Mouse (Mus musculus) frontal cortex, adult (tissue): ENCODE data around the gene Crim1.

Experiments
- ATAC-seq: cut with Nextera tagmentation; 2 replicates; pipeline ENCODE4 v1.9.2; 2017; ENCODE audit warnings: mild to moderate bottlenecking, moderate library complexity, mixed read lengths; ENCODE audit not compliant: low TSS enrichment

Crim1 gene

DNA sequence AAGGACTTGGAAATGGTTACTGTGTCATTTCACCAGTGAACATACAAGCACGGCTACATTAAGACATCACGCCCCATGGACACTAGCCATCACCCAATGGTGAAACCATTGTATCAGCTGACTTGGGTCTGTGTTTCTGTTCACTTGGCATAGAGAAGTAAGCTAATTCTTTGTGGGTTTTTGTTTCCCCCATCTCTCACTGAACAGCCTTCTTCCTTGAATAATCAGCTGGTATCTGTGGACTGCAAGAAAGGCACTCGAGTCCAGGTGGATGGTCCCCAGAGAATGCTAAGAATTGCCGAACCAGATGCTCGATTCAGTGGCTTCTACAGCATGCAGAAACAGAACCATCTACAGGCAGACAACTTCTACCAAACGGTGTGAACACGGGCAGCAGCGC, 173.8 kb downstream of the Crim1 start:
- no peak for ATAC-seq

DNA sequence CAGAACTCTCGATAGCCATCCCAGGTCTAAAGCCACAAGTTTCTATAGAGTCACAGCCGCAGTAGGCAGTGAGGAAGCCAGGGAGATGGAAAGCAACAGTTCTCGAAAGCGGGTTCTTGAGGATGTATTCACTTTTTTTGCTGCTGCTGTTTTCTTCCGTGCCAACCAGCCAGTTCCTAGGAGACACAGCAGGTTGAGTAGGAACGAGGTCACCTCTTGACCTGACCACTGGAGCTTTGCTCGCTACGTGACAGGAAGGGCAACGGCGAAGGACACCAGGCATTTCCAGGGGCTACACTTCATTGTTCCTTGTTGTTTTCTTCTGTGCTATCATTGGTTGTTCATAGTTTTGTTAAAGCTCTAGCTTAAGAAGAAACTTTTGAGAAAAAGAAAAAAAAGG, 174.7 kb downstream of the Crim1 start:
- no peak for ATAC-seq

DNA sequence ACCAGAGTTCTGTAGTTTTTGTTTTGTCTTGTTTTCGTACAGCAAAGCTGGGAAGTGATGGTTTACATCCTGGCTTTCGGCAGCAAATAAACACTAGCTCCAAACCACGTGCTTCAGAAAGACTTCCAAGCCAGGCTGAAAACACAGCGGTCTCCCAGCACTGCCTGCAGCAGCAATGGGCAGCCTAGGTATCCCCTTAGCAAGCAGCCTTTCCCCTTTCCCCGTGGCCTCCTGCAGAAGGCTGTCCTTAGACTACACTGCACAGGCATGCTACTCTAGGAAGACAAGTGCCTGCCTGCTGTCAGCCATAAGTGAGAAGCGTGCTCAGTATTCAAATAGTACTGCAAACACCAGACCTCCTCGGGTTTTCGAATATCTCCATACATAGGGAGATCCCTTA, 176.5 kb downstream of the Crim1 start:
- 0 out of 2 replicates have a peak, but pooled peaks have one; percentile 34 for ATAC-seq

DNA sequence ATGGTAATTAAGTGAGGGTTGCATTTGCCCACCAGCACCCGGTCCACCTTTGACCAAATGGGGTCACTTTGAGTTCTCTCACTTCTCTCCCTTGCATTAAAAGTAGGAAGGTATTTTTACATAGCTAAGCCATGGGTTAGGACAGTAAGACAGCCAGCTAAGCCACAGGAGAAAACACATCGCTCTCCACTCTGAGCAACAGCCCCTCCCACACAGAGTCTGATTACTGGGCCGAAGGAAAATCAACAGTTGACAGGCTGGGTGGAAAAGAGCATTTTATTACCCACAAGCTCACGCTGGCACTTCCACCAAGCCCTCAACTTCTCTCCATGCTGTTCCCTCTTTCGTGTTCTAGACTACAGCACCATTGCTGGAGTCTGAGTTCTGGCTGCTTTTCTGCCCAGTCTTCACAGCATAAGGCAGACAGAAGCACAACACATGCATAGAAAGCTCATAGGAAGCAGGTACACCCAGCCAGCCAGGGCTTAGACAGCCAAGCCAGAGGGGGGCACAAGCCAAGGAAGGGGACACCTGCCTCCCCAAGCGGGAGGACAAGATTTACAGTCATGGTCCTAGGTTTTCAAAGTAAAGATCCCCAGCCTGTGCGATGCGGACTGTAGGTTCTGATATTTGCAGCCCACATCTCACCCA, 179.2 kb downstream of the Crim1 start:
- no peak for ATAC-seq

DNA sequence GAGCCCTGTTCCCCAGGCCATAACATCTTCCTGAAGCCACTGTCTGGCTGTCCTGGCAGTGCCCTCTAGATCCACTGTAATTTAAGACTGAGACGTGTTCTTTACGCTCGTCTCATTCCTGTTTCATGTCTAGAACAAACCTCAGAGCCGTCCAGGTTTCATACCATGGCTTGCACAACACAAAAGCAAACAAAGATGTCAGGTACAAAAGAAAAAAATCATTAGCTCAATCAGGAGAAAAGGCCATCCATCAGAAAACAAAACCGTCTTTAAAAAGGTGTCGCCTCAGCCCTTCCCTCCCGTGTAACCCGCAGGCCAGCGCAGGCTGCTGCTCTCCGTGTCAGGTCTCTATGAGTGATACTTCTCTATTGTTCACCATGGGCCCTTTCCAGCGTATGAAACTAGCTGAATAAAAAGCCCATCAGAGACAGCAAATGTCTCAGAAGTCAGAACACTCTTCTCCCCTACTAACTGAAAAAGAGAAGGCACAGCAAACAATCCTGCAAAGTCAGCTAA, 179.7 kb downstream of the Crim1 start:
- ATAC-seq = no peak

DNA sequence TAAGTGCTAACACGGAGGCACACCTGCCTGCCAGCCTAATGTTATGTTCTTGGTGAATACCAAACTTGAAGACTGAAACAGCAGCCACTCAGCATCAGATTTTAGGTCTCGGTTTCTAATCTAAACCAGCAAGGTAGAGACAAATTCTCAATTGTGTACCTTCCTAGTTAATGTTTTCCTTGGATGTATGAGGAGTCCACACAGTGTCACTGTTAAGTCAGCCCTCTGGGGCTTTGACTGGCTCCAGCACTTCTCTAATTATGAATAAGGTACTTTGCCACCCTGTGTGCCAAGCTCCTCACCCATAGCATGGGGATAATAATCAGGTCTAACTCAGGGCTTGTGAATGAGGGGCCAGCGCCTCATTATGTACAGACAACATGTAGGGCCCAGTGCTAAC, 182.3 kb downstream of the Crim1 start:
- ATAC-seq = no peak

DNA sequence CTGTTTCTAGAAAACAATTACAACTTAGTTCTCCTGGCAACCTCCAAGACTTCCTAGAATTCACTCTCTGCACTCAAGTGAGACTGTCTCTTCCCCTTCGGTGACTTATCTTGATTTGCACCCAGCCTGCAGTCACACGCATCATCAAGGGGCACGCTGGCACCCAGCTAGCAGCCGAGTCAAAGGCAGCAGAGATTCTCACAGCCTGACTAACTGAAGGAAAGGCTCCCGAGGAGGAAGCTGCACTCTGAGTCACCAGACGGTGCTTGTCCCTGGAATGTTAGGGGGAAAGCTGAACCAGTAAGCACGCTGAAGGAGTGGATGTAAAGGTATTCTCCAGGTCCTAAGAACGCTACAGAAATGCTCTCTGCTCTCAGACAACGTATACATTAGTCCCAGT, 187.6 kb downstream of the Crim1 start:
- ATAC-seq = no peak

DNA sequence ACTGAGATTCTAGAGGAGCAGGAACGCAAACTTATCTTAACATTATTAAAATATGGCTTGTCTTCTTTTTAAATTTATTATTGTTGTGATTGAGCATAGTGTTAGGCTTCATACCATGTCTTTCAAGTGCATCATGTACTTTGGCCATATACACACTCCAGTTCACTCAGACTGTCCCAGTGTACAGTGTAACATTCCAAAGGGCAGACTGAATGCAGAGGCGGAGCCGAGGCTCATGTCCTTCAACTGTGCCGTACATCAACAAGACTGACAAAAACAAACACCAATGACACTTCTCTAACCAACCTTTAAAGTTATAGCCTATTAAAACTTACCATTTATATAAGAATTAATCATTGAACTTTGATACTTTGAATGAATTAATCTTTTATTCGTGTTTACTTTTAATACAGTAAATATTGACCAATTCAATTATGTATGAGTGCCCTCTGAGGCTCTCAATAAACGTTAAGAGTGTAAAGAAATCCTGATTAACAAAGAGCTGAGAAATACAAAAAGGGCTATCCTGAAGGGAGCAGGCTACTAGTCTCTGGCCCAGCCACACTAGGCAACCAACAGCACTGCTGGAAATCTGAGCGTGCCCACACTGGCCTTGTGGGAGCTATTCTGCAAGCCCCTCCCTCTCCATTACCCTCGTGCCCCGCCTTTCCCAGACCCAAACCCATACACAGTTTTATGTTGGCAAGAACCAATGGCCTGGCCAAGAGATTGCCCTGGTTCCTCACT, 188.2 kb downstream of the Crim1 start:
- ATAC-seq = no peak

DNA sequence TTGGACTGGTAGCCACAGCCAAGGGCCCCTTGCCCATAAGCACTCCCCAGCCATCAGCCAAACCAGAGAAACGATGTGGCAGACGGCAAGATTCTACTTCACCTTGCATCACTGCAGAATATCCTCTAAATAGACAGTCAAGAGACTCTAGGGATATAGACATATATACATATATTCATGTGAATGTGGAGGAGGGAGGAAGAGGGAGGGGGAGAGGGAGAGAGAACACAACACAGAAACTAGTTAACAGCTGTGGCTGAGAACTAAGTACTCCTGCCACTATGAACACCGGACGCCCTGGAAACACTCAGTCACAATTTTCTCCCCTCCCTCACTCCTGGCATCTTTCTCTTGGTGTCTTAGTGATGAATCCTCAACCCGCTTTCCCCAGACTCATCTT, 189.5 kb downstream of the Crim1 start:
- ATAC-seq = peak; percentile 95

DNA sequence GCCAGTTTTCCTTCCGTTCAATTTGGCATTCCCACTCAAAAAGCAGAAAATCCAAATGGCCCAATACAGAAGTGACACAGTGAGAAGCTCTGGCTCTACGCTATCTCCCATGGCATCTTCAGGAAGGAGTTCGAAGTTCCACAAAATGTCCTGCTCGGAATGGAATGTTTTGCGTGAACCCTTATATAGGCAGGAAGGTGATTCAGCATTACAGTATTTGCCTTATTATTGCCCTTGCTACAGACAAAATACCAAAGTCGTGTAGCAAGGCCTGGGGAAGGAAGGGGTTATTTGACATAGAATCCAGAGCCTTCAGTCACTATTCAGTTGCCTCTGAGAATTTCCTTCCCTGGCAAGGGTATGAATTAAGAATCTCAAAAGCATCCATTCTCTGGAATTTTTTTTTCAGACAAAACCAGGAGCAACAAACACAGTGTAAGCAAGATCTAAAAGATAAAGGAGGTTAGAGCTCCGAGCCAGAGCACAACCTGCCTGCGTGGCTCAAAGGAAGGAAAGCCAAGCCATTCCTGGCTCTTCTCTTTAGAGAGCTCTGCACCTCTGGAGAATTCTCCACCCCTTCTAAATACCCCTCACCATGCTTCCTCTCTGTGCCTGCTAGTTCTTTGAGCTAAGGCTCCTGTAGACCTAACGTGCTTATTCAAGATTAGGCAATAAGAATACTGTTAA, 192.5 kb downstream of the Crim1 start:
- no peak for ATAC-seq

DNA sequence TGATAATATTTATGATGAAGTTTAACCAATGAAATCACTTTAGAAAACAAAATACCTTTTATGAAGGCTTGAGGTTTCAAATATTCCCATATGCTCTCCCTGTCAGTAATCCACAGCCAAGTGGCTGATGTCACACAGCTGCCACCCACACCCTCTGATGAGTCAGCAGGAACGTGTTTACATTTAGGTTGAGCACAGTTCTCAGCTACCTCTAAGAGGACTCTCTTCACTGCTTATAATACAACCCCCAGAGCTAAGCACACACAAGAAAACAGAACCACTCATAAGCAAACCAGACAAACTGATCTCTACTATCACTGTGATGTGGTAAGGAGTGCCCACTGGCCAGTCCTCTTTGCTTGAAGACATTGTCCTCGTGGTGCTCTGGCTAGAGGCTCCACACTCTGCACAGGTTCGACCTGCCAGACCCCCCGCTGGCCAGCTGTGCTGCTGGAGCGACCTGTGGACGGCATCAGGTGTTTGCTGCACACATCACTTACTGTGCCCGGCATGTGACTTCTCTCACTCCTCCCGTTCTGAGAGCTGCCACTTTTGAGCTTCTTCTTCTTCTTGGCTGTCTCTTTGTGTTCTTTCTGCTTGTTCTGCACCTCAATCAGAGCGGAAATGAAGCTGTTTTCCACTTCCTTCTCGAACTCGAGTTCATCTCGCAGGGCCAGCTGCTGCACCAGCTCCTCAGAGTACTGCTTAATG, 200.2 kb downstream of the Crim1 start:
- ATAC-seq = peak; percentile 94

DNA sequence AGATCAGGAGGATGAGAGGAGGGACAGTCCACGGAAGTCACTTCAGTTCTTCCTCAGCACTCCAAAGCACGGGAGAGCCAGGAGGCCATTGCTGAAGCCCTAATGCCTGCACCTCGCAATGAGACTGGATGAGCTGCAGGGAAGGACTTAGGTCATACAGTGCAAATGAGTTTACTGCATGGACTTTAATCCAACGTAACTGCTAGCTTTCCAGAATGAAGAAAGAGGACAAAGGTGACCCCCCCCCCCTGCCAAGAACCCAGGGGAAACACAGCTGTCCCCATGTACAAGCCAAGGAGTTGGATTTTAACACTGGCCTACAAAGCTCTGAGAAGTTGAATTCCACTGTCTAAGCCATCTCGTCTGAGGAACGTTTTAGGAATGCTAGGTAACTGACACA, 201.3 kb downstream of the Crim1 start:
- ATAC-seq = no peak

DNA sequence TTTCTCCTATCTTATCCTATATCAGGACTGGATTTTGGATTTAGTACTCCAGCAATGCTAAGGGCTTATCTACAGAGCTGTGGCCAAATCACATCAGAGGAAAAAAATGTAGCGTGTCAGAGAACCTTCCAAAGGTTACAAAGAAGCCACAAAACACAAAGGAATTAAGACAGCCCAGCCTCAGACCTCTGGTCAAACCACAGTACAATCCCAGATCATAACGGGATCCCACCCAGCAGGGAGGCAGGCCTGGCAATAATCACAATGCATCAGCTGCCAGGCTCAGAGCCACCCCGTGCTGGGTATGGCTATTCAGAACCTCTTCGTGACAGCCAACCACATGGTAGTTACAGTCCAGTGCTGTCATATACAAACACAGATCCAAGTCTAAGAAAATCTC, 201.7 kb downstream of the Crim1 start:
- ATAC-seq = no peak

DNA sequence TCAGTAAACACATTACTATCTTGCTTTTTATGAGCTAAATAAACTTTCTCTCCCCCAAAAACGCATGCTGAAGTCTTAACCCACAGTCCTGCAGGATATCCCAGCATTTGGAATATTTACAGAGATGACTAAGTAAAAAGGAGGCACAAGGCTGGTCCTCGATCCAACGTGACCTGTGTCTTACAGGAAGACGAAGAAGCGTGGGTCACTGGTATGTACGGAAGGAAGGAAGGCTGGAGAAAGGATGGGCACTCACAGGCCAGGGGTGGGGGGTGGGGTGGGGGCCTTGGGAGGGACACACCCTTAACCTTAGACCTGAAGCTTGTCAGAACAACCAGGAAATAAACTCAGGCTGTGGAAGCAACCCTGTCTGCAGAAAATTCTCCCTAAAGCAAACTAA, 202.1 kb downstream of the Crim1 start:
- no peak for ATAC-seq

DNA sequence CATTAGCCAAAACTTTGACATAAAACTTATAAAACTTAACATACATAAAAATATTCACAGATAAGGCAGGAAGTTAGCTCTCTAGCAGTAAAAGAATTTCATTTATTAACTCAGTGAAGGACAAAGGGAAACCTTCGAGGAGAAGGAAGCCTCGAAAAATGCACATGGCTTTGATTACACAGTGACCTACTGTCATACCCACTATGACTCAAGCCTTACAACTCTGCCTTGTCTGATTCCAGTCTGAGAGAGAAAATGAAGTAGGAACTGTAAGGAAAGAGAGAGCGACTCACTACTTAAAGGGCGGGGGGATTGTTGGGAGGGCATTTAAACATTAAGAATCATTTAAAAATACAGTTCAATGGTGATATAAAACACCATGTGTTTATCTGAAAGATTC, 203.2 kb downstream of the Crim1 start:
- no peak for ATAC-seq

DNA sequence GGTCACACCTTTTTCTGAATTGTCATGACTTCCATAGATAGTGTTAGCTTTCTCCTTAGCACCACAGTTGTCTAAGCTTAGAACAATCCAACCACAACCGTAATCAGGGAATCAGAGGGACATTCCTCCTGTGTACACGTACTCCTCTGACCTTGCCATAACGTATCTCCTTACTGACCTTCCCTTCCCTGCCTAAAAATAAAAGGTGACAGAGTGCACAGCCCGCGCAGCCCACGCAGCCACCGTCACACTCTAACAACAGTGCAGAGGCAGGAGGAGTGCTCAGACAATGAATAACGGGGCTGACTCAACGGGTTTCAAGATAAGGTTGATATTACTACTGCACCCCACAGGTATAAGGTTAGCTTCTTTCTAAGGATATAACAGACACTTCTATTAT, 203.8 kb downstream of the Crim1 start:
- no peak for ATAC-seq

DNA sequence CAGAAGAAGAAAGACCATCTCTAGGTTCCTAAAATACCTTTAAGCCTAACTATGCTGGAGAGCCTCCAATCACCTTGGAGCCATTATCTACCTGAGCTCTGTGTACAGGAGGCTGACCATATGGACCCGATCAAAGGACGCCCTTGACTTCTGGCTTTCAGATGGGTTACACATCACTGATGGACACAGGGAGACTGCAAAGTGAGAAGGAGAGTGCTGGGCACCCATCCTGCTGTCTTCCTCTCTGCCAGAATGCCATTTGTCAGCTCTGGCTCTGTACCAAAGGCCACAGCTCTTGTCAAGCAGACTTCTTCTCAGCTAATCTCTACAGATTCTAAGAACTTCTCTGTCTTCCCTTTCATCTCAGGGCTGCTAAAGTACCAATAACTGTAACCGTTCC, 205.3 kb downstream of the Crim1 start:
- ATAC-seq = no peak

DNA sequence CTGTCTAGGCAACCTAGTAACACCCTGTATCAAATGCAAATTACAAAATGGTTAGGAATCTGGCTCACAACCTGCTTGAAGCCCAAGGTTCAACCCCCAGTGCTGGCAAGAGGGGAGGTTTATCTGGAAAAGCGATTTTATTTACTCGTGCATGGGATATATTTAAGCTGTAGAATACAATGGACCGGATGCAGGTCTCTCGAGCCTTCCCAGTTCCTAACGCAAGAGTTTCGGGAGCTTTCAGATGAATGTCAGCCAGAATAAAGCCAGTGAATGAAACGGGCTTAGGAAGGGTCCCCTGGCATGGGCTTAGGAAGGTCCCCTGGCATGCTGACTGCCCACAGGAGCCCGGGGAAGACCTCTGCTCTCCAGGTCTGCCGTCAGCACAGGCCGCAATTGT, 206.8 kb downstream of the Crim1 start:
- ATAC-seq = no peak

DNA sequence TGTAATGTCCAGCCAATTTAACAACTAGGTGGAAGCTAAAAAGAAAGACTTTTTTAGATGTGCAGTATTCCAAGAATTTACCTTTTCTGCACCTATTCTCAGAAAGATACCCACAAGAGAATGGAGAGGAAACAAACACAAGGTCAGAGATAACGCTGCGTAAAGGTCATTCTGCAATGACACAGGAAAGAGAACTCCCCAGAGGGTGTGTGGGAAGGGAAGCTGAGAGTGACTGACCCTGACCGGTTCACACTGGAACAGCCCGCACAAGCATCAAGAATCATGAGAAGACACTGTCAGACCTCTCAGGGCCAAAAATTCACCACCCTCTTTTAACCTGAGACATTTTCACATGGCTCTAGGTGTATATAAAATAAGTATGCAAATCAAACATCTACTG, 207.5 kb downstream of the Crim1 start:
- no peak for ATAC-seq

DNA sequence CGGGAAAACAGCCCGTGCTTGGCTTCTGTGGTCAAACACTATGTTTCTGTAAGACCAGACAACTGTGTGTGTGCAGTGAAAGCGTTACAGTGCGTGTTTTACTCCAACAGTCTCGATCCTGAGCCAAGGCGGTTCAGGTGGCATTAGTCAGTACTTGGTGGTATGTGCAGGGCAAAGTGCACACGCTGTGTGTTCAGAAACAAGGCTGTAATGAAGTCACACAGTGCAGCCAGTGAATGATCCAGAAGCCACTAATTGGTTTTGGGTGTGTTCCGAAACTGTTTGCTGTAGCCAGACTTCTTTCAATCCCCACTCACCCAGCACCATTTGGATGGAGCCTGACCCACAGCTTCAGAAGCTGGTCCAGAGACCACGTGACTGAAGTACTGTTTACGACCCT, 208.3 kb downstream of the Crim1 start:
- 0 out of 2 replicates have a peak, but pooled peaks have one; percentile 22 for ATAC-seq

DNA sequence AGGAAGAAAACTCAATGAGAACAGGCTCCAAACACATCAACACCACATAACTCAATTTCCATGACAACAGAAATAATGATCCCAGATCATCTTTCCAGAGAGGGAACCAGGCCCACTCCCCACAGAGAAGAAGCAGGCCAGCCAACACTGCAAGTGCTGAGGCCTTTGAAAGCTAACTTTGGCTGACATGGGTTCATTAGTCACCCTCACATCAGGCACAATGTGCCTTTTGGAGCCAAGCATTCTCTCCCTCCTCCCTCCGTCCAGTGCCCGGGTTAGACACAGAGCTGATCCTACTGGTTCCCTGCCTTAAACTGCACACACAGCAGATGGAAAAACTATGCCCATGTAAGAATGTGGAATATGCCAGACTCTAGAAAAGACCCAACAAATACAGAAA, 209.9 kb downstream of the Crim1 start:
- no peak for ATAC-seq

DNA sequence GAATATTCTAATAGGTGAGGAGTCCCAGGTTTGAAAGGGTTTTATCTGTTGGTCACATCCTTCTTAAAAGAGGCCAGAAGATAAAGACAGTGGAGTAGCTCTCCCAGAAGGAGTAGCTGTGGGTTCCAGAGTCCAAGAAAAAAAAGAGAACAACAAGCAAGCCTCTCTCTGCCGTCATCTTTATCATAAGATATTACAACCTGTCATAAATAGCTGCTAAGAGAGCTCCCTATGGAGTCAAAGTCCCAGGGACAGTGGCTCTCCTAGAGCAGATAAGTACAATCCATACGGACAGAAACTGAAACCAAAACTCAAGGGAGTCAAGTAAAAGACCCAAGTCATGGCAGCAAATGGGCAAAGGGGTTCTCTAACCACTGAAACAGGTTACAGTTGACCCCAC, 215.2 kb downstream of the Crim1 start:
- no peak for ATAC-seq
